Mouse (Mus musculus) gastrocnemius, postnatal 10 days (tissue): ENCODE measurements around the gene D430041D05Rik. TPM values are rescaled to one million over a fixed set of nuclear protein-coding genes. Genes with fewer than 3 reads are reported as not detected.
"Not testable (repeated sequence)": the region's sequence is repeated elsewhere in the genome, so short reads cannot be mapped to it uniquely, and the experiment has no call there.

Source experiments
- DNase-seq: peaks from one replicate; pipeline ENCODE4 v3.0.0; 2021; ENCODE audit warnings: mixed read lengths
- microRNA-seq, 2 experiments: library from miRNA; unstranded; fragments of <30 nt; microRNA quantifications; one replicate each; pipeline ENCODE4 v1.2.0; 2021
- total RNA-seq, 2 experiments: library from RNA; stranded (reverse); gene quantifications; 2 replicates each; pipeline ENCODE4 v1.2.3; 2021

The D430041D05Rik gene
- total RNA-seq, 2 experiments from 2014 or later = 2.9 to 3.0 TPM

DNA sequence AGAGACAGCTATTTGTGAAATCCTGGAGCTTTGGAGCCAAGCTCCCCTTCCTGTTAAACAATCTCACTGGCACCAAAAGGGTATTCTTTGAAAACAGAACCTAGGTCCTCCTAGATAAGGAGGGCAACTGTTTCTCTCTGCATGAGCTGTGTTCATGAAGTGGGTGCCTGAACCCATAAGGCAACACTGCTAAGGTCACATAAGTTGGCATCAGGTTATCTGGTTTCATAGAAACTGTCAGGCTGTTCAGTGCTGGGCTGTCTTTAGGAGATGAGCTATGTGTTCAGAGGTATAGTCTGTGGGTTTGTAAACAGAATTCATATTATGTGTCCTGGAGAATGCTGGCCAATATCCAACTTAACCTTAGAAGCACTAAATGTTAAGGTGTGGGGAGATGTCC is 293.6 kb downstream of the D430041D05Rik start:
- not testable (repeated sequence) for DNase-seq

DNA sequence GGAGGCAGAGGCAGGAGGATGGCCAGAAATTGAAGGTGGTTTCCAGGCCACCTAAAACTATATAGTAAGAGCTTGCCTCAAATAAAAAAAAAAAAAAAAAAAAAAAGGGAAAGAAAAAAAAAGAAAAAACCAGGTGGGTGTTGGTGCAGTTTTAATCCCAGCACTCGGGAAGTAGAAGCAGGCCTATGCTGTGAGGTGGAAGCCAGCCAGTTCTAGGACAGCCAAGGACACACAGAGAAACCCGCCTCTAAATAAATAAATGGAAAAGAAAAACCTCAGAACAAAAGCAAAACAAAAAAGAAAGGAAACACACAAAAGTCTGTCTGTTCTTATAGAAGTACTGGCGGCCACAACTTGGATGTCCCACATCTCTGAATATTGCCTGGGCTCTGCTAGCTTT is 295.9 kb downstream of the D430041D05Rik start:
- DNase-seq = no peak

DNA sequence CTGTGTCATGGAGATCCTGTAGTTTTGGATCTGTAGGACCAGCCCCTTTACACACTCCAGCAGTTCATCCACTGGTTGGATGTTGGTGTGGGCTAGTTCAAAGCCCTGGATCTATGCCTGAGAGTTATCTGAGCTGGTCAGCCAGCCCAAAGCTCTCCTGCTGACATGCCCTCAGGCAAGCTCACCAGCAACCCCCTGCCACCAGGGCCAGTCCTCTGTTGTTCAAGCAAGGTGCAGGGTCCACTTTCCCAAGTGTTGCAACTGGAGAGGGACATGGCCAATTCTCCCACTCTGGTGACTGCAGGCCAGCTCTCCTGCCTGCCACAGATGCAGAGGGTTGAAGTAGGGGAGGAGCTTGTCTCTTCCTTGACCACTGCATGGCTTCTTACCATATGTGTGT is 297.2 kb downstream of the D430041D05Rik start:
- not testable (repeated sequence) for DNase-seq

DNA sequence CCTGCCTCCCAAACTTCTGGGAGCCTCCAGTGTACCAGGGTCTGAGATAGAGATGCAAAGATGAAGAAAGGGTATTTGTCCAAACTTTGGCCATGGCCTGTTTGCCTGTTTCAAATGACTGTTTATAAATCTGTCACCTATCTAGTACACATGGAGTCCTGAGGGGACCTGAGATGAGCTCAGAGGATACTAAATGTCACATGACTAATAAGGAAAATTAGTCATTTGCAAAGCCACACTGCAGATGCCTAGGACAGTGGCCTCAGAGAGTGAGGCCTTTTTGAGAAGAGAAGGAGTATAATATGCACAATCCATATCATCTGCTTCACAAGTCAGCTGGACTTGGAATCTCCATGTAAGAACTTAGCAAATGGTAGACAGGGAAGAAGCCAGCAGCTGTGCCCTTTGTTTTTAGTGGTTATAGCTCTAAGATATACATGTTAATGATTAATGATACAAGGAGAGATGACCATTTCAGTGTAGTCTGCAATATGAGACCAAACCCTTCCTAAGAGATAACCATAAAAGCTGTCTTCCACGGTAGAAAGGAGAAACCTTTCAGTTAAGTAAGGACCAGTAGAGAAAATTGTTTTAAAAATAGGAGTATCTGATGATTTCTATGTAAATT is 299.5 kb downstream of the D430041D05Rik start:
- not testable (repeated sequence) for DNase-seq

DNA sequence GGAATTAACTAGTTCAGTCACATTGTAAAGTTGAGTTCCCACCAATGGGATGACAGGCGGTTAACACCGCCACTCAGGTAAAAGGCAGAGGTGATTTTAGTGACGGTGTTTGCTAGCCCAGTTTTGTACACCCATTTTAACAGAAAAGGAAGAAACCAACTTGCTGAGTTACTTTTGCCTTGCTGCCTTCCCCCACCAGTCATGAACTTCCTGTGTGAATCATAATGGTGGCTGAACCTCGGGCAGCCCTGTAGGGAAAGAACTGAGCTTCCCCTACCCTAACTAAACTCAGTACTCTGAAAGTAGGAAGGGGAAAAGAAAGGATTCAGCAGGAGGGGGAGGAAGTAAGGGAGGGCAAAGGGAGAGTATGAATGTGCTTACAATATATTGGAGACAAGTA is 300.8 kb downstream of the D430041D05Rik start:
- no peak for DNase-seq

DNA sequence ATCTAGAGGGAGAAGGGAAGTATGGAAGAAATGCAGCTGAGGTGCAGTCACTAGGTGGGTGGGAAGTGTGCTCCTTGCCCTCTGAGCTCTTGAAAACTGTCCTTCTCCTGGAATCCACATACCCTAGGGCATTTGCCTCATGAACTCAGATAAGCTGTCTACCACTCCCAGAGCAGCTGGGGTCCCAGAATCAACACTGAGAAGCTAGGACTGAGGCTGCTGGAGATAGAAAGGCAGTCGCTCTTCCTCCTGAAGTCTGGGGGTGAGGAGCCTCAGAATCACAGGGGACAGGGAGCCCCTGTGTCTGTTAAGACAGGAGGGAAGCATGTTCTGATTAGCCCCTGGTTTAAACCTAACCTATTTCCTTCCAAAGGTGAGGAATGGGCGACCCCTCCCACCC is 301.3 kb downstream of the D430041D05Rik start:
- DNase-seq = no peak

DNA sequence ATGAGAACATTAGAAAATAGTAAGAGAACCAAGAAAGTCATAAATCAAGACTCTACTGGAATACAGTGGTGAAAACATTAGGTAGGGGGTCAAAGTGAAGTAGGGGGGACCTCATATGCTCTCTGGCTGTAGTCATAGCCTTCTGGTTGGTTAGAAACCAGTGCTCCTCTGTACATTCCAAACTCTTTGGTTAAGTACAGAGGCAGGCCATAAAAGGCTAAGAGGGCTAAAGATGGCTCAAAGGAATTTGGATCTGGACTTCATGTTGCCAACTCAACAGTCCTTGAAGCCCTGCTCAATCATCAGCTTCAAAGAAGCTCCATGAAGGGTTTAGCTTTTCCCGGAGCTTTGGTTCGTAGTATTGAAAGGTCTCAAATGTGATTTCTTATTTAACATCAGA is 301.8 kb downstream of the D430041D05Rik start:
- not testable (repeated sequence) for DNase-seq

DNA sequence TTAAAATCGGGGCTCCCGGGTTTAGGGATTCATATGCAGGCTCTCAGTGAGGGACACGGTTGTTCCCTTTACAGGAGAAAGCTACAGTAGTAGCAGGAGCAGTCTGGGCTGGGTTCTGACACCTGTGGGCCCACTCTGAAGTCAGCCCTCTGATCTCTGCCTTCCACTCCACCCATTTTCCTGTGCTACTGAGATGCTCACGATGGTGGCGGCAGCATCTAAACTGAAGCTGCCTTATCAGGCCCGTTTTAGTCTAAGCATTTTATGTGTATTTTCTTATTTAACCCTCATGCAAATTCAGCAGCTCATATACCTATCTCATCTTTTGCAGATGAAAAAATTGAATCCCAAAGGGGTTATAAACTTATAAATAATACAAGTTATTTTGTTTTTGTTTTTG is 306.0 kb downstream of the D430041D05Rik start:
- no peak for DNase-seq

DNA sequence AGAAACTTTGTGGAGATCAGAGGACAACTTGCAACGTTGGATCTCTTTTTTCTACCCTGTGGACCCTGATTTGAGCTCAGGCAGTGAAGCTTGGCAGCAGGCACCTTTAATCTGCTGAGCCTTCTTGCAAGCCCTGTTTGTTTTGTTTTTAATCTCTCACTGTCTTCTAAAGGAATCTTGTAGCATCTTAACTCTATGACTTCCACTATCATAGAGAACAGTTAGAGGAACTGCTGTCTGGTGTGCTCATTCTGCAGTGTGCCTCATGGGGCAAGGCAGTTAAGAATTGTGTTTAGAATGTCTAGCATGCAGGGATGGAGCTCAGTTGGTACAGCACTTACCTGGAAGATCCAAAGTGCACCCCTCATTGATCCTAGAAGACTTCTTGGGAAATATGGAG is 310.9 kb downstream of the D430041D05Rik start:
- no peak for DNase-seq

DNA sequence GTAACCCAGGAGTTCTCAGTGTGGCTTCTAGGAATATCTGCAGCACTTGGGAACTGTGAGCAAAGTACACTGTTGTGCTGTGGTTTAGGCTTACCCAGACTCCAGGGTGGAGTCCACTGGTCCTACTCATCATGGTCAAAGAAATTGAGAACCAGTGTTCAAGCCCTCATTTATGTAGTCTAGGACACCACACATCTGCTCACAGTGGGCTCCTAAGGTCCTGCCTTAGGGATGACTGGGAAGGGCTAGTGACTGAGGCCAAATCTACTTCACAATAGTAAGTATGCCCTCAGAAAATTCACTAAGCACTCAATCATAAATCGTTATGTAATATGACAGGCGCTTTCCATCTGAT is 311.6 kb downstream of the D430041D05Rik start:
- DNase-seq = no peak

DNA sequence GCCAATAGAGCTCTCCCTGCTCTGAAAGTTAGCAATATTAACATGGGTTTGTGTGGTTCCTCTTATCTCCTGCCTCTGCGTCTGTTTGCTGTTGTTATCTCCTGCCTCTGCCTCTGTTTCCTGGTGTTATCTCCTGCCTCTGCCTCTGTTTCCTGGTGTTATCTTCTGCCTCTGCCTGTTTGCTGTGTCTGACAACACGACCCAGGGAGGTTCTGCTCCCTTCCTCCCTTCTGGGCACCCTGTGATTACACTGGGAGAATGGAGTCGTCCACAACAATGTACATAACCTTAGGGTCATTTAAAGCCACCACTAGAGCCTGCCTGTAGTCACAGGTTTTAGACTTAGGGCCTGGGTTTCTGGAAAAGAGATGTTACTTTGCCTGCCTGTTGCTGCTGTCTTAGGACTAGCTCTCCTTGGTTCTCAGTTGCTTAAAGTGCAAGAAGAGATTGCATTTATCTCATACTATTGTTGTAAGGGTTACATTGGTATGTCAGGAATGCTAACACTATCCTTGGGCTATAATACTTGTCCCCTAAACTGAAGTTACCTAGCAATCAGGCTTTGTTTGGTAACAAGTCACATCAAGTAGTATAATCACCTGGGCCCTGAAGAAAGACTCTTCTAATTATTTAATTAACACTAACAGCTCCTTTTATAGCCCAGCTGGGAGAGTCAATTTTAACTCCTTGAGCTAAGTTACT is 312.1 kb downstream of the D430041D05Rik start:
- no peak for DNase-seq

DNA sequence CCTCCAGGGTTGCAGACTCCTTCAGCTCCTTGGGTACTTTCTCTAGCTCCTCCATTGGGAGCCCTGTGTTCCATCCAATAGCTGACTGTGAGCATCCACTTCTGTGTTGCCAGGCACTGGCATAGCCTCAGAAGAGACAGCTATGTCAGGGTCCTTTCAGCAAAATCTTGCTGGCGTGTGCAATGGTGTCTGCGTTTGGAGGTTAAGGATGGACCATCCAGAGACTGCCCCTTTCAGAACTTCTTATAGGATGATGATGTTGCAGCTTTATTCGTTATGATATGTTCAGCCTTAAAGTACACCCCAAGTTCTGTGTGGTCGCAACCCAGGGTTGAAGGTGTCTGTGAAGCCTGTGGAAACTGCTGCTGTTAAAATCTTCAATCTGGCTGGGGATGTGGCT is 313.4 kb downstream of the D430041D05Rik start:
- not testable (repeated sequence) for DNase-seq

DNA sequence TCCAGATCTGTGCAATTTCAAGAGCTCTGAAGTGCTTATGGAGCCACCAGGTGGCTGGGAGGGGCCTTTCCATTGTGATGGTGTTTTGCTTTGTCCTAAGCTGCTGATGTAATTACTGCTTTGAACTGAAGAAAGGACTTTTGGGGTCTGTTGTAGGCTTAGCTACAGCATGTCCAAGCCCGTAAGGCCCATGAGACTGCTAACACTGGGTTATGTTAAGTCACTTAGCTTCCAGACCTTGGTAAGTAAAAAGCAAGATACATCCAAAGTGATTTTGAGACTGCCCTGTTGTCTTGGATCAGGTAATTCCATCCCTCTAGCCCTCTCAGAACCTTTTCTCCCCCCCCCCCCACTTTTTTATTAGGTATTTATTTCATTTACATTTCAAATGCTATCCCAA is 314.0 kb downstream of the D430041D05Rik start:
- not testable (repeated sequence) for DNase-seq

DNA sequence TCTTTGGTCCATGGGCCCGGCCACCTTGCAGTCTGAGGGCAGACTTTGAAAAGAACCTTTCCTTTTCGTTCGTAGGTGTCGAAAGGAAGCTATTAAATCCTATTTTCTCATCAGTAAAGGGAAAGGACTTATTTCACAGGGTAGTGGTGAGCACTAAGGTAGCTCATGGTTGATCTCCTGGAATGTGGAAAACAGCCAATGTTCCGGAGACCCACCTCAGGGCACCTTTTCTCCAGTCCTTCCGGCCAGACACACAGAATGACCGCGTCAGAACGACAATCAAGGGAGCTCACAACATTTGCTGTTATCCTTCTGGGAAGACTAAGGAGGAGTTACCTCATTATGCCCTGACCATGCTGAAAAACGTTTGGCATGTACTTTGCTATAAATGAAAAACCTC is 314.6 kb downstream of the D430041D05Rik start:
- no peak for DNase-seq

DNA sequence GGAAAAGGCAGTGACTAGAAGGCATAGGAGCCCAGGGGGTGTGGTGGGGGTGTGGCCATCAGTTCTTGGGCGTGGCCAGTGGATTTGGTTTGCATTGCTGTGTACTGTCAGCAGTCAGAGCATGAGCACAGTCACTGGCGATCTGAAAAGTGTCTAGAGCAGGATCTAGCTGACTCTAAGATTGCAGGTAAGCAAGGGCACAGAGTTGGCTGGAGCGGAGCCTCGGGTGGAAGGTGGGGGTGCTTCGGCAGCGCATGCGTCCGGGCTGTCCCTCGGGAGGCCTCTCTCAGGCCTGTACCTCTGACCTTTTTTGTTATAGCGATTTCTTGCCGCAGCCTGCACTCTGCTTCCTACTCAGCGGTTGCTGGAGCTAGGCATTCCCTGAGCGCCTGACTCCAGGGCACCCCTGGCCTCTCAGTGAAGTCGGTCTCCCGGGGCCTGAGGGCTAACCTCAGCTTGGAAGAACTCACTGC is 315.0 kb downstream of the D430041D05Rik start, which contains the start of gene Cd59a:
Gene Cd59a, plus strand, starts transcription at position 61 of the 473 bp plus-strand sequence.
- peak; percentile 65 for DNase-seq

DNA sequence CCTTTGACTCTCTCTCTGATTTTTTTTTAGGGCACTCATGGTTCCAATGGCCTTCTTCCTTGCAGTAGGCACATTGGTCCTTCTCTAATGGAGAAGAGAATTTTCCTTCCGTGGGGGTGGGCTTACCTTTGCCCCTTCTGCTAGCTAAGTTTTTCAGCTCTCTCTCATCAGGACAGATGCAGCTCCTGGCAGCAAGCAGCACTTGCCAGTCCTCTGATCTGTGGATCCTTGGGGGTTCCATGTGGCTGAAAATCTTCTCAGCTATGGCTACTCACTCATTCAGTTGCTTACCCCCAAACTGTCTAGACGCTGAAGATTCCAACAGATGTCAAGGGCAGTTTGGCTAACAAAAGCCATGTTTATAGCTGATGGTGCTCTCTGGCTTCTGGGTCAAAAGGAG is 317.5 kb downstream of the D430041D05Rik start:
- no peak for DNase-seq

Small RNA genes within 50 kb of the gene (microRNA-seq; reads per million reads assigned to microRNA genes)
- gene Mir1902 = 0 to 0.32 reads per million in 2 experiments

Other genes starting within 250 kb of the D430041D05Rik start
- gene Hipk3, start 83.4 kb upstream of the D430041D05Rik start, total RNA-seq = 100 to 1,000 TPM; 147 to 152 TPM
- gene Cstf3, start 179.5 kb upstream of the D430041D05Rik start, total RNA-seq = 10 to 100 TPM; 12.4 to 17.0 TPM